ENCODE assay signal across 24 mouse cellular contexts in genomic region chr2:162220586-162220985, GRCm38 (mm10).
DNase-seq lines count a peak whose midpoint lies in the region; ATAC-seq and TF ChIP-seq lines count a peak whose summit lies in the region.
"Had no signal": no experiment of that assay in that cellular context is flagged by ENCODE, and none has a peak within 500 bp of the region (broad histone marks: within the 10 kb centered on the region; RNA-seq: fewer than 3 reads in every experiment).

No protein-coding gene starts in this region.

- no peak overlapping the region for H3K27ac ChIP-seq in kidney, adult 2 months (ENCODE audit: insufficient read depth, low read depth, low read length)
- no peak overlapping the region for H3K27ac ChIP-seq in liver, adult 2 months (replicated peaks; ENCODE audit: insufficient read depth, low read depth, low read length)
- no peak overlapping the region for H3K27ac ChIP-seq in liver, postnatal 0 days (ENCODE audit: low read depth)
- no peak overlapping the region for H3K27ac ChIP-seq in intestine, postnatal 0 days (ENCODE audit: low read depth, low read length)
- H3K27ac ChIP-seq: embryonic facial prominence, embryonic 12.5 days; embryonic facial prominence, embryonic 15.5 days; heart, embryonic 15.5 days; hindbrain, embryonic 10.5 days; hindbrain, embryonic 13.5 days had no signal

- H3K27me3 ChIP-seq in kidney, adult 2 months (replicated peaks; ENCODE audit: control insufficient read depth, insufficient read depth, low read length), result no peaks in the 10 kb centered on the region
- H3K27me3 ChIP-seq in liver, adult 2 months (ENCODE audit: control insufficient read depth, insufficient read depth, low read length), result no peaks in the 10 kb centered on the region
- no peaks in the 10 kb centered on the region for H3K27me3 ChIP-seq in liver, postnatal 0 days (ENCODE audit: insufficient read depth, low read length)
- no peaks in the 10 kb centered on the region for H3K27me3 ChIP-seq in intestine, postnatal 0 days (replicated peaks; ENCODE audit: control insufficient read depth, insufficient read depth, low read length)
- H3K27me3 ChIP-seq: embryonic facial prominence, embryonic 12.5 days; embryonic facial prominence, embryonic 15.5 days; heart, embryonic 12.5 days; heart, embryonic 15.5 days; hindbrain, embryonic 13.5 days had no signal

- H3K4me2 ChIP-seq in liver, postnatal 0 days (ENCODE audit: low read depth, low read length), result no peak overlapping the region
- H3K4me2 ChIP-seq in intestine, postnatal 0 days (replicated peaks; ENCODE audit: low read depth), result no peak overlapping the region
- H3K4me2 ChIP-seq: embryonic facial prominence, embryonic 12.5 days; embryonic facial prominence, embryonic 15.5 days; heart, embryonic 12.5 days; heart, embryonic 15.5 days; hindbrain, embryonic 13.5 days had no signal

- no peaks in the 10 kb centered on the region for H3K79me2 ChIP-seq in liver, adult 2 months (ENCODE audit: control insufficient read depth, insufficient read depth, low read length)

- peak; percentile 83 for DNase-seq in kidney, adult 2 months
- DNase-seq in kidney, postnatal 10 days, result no peak
- DNase-seq in liver, adult 2 months (ENCODE audit: extremely low read depth, low read depth, low spot score), result peak; percentile 59
- no peak for DNase-seq in liver, postnatal 0 days
- peak; percentile 51 to 56 for DNase-seq in kidney, postnatal 36 days
- DNase-seq: adrenal gland, adult 2 months; adrenal gland, postnatal 14 days; cerebellum, adult 11 months; cerebellum, adult 2 months; cerebellum, adult 9-11 months; cerebellum, postnatal 25 days; gastrocnemius, postnatal 25 days; heart, adult 18-20 months; heart, postnatal 10 days; heart, postnatal 36 days had no signal

- no peak for TF ChIP-seq POLR2A in kidney, adult 2 months (IDR thresholded peaks at IDR 0.05; ENCODE audit: low read depth, low read length)
- TF ChIP-seq POLR2A in liver, adult 2 months (IDR thresholded peaks at IDR 0.05; ENCODE audit: extremely low read depth, insufficient read depth, low read length), result no peak

- no peak for TF ChIP-seq EP300 in liver, postnatal 0 days (IDR thresholded peaks at IDR 0.05; ENCODE audit: low read depth)

- no peaks in the 10 kb centered on the region for H3K4me1 ChIP-seq in kidney, adult 2 months (ENCODE audit: control insufficient read depth, insufficient read depth, low read length)
- H3K4me1 ChIP-seq in liver, adult 2 months (ENCODE audit: control insufficient read depth, insufficient read depth, low read length), result no peaks in the 10 kb centered on the region; the same call in 1 of the 2 replicates
- H3K4me1 ChIP-seq in liver, postnatal 0 days (ENCODE audit: insufficient read depth), result no peaks in the 10 kb centered on the region
- H3K4me1 ChIP-seq in intestine, postnatal 0 days (replicated peaks; ENCODE audit: control insufficient read depth, insufficient read depth, low read length), result no peaks in the 10 kb centered on the region
- H3K4me1 ChIP-seq: embryonic facial prominence, embryonic 12.5 days; embryonic facial prominence, embryonic 15.5 days; hindbrain, embryonic 10.5 days; hindbrain, embryonic 13.5 days had no signal

- H3K9ac ChIP-seq in liver, adult 2 months (ENCODE audit: low read depth, low read length), result no peak overlapping the region
- no peak overlapping the region for H3K9ac ChIP-seq in liver, postnatal 0 days (replicated peaks)
- H3K9ac ChIP-seq in intestine, postnatal 0 days (ENCODE audit: low read depth, low read length), result no peak overlapping the region
- H3K9ac ChIP-seq: embryonic facial prominence, embryonic 12.5 days; embryonic facial prominence, embryonic 15.5 days; heart, embryonic 12.5 days; heart, embryonic 15.5 days; hindbrain, embryonic 13.5 days had no signal

- H3K4me3 ChIP-seq in kidney, adult 2 months (ENCODE audit: insufficient read depth, low read depth, low read length), result no peak overlapping the region
- H3K4me3 ChIP-seq in liver, adult 2 months (ENCODE audit: insufficient read depth, low read depth, low read length), result no peak overlapping the region
- H3K4me3 ChIP-seq in liver, postnatal 0 days (ENCODE audit: low read depth, low read length), result no peak overlapping the region
- no peak overlapping the region for H3K4me3 ChIP-seq in intestine, postnatal 0 days (ENCODE audit: low read depth, low read length)
- H3K4me3 ChIP-seq: embryonic facial prominence, embryonic 12.5 days; embryonic facial prominence, embryonic 15.5 days; heart, embryonic 12.5 days; heart, embryonic 15.5 days; hindbrain, embryonic 10.5 days; hindbrain, embryonic 13.5 days had no signal

- H3K36me3 ChIP-seq in kidney, adult 2 months (ENCODE audit: control insufficient read depth, insufficient read depth, low read length), result no peaks in the 10 kb centered on the region
- no peaks in the 10 kb centered on the region for H3K36me3 ChIP-seq in liver, adult 2 months (ENCODE audit: control insufficient read depth, insufficient read depth, low read length)
- no peaks in the 10 kb centered on the region for H3K36me3 ChIP-seq in liver, postnatal 0 days (replicated peaks; ENCODE audit: insufficient read depth, low read length)
- H3K36me3 ChIP-seq in intestine, postnatal 0 days (ENCODE audit: control insufficient read depth, insufficient read depth), result no peaks in the 10 kb centered on the region
- H3K36me3 ChIP-seq: embryonic facial prominence, embryonic 12.5 days; embryonic facial prominence, embryonic 15.5 days; heart, embryonic 12.5 days; heart, embryonic 15.5 days; hindbrain, embryonic 10.5 days; hindbrain, embryonic 13.5 days had no signal

- no peaks in the 10 kb centered on the region for H3K9me3 ChIP-seq in liver, postnatal 0 days (ENCODE audit: low read length)
- no peaks in the 10 kb centered on the region for H3K9me3 ChIP-seq in intestine, postnatal 0 days (ENCODE audit: control insufficient read depth)
- H3K9me3 ChIP-seq: embryonic facial prominence, embryonic 12.5 days; embryonic facial prominence, embryonic 15.5 days; heart, embryonic 12.5 days; heart, embryonic 15.5 days; hindbrain, embryonic 10.5 days; hindbrain, embryonic 13.5 days had no signal

- ATAC-seq in liver, postnatal 0 days, result no peak
- no peak for ATAC-seq in intestine, postnatal 0 days
- ATAC-seq: CD4-positive, CD25-positive, alpha-beta regulatory T cell, adult 4 months; forebrain, embryonic 14.5 days had no signal

- TF ChIP-seq CTCF in kidney, adult 2 months (conservative IDR thresholded peaks at IDR 0.05; ENCODE audit: insufficient read depth, insufficient read length, low read depth, low read length), result no peak
- TF ChIP-seq CTCF in liver, adult 2 months (IDR thresholded peaks at IDR 0.05; ENCODE audit: low read depth, low read length), result no peak
- no peak for TF ChIP-seq CTCF in liver, postnatal 0 days (IDR thresholded peaks at IDR 0.05; ENCODE audit: low read depth)
- TF ChIP-seq CTCF in intestine, postnatal 0 days (IDR thresholded peaks at IDR 0.05; ENCODE audit: low read depth), result no peak

Comparison
In these comparisons a context has a peak if more than half of its experiments do, and no peak if none do; other contexts are left out.
1. DNase-seq: peak in kidney, adult 2 months (single experiment), liver, adult 2 months (single experiment) and kidney, postnatal 36 days (2 of 2); none in kidney, postnatal 10 days (single experiment) and liver, postnatal 0 days (single experiment).